Mouse (Mus musculus) myocyte (in vitro differentiated cells): ENCODE data around the gene Rpl6. TPM values are rescaled to one million over a fixed set of nuclear protein-coding genes. Genes with fewer than 3 reads are reported as not detected.

Experiments
- H3K27me3 ChIP-seq: one replicate; pipeline ENCODE4 v1.6.1; 2011; ENCODE audit not compliant: control insufficient read depth, insufficient read depth, insufficient read length
- H3K36me3 ChIP-seq: one replicate; pipeline ENCODE4 v1.6.1; 2011; ENCODE audit not compliant: control insufficient read depth, insufficient read depth
- H3K4me2 ChIP-seq: one replicate; pipeline ENCODE4 v1.6.1; 2011; ENCODE audit warnings: low read depth, control low read depth
- H3K4me3 ChIP-seq: one replicate; pipeline ENCODE4 v1.5.1; 2011; ENCODE audit warnings: mild to moderate bottlenecking, control low read depth, moderate library complexity
- H3K79me2 ChIP-seq: one replicate; pipeline ENCODE4 v1.6.1; 2011; ENCODE audit not compliant: control insufficient read depth, insufficient read depth
- H3ac ChIP-seq: one replicate; pipeline ENCODE4 v1.6.1; 2011; ENCODE audit not compliant: control insufficient read depth, insufficient read length
- CEBPB ChIP-seq: IDR thresholded peaks from 2 replicates; pipeline ENCODE4 v1.6.1; 2011; ENCODE audit warnings: mild to moderate bottlenecking, moderate library complexity; ENCODE audit not compliant: poor library complexity, insufficient read depth, severe bottlenecking
- E2F4 ChIP-seq: IDR thresholded peaks from one replicate; pipeline ENCODE4 v1.6.1; 2011; ENCODE audit warnings: mild to moderate bottlenecking, control low read depth, moderate library complexity; ENCODE audit not compliant: insufficient read depth
- MAX ChIP-seq: IDR thresholded peaks from one replicate; pipeline ENCODE4 v1.6.1; 2011; ENCODE audit warnings: low read depth, mild to moderate bottlenecking, control low read depth
- MYOD1 ChIP-seq, 3 experiments: IDR thresholded peaks; one replicate each; pipeline ENCODE4 v1.6.1; 2011; ENCODE audit warnings: control low read depth in 2 of 3, low read depth in 2 of 3, mild to moderate bottlenecking in 2 of 3, moderate library complexity in 1 of 3; ENCODE audit not compliant: insufficient read length in 2 of 3, control insufficient read depth in 1 of 3
- MYOG ChIP-seq, 3 experiments: IDR thresholded peaks; one replicate each; pipeline ENCODE4 v1.6.1; 2011; ENCODE audit warnings: control low read depth in 2 of 3, low read depth in 2 of 3, mild to moderate bottlenecking in 2 of 3; ENCODE audit not compliant: insufficient read length in 2 of 3, control insufficient read depth in 1 of 3, insufficient read depth in 1 of 3
- POLR2A ChIP-seq: IDR thresholded peaks from one replicate; pipeline ENCODE4 v1.6.1; 2011; ENCODE audit warnings: low read depth, mild to moderate bottlenecking, control low read depth, moderate library complexity; ENCODE audit not compliant: insufficient read length
- POLR2AphosphoS2 ChIP-seq: IDR thresholded peaks from one replicate; pipeline ENCODE4 v1.6.1; 2011; ENCODE audit warnings: low read depth, control low read depth; ENCODE audit not compliant: insufficient read length
- REST ChIP-seq: IDR thresholded peaks from one replicate; pipeline ENCODE4 v1.6.1; 2011; ENCODE audit warnings: mild to moderate bottlenecking, control low read depth, moderate library complexity; ENCODE audit not compliant: insufficient read depth, insufficient read length
- SRF ChIP-seq: IDR thresholded peaks from one replicate; pipeline ENCODE4 v1.6.1; 2011; ENCODE audit warnings: low read depth; ENCODE audit not compliant: control insufficient read depth, insufficient read length
- TCF12 ChIP-seq: IDR thresholded peaks from one replicate; pipeline ENCODE4 v1.6.1; 2011; ENCODE audit warnings: mild to moderate bottlenecking, control low read depth; ENCODE audit not compliant: poor library complexity, insufficient read depth, severe bottlenecking
- TCF3 ChIP-seq: IDR thresholded peaks from one replicate; pipeline ENCODE4 v1.6.1; 2011; ENCODE audit warnings: low read depth, control low read depth; ENCODE audit not compliant: insufficient read length
- USF1 ChIP-seq: IDR thresholded peaks from one replicate; pipeline ENCODE4 v1.6.1; 2011; ENCODE audit warnings: low read depth, mild to moderate bottlenecking, control low read depth, moderate library complexity
- polyA plus RNA-seq: library from polyadenylated mRNA; unstranded; fragments of >200 nt; fragmentation: generic; extraction: Trizol; gene quantifications from one replicate; pipeline ENCODE4 v1.2.1, GENCODE M21; 2012; ENCODE audit warnings: missing spikeins

The Rpl6 gene
- polyA plus RNA-seq, 1 experiment, result 1,361 TPM

- TF ChIP-seq MAX, result no peak
- TF ChIP-seq TCF3, result no peak
- TF ChIP-seq REST, result no peak
- TF ChIP-seq USF1, result no peak
- TF ChIP-seq CEBPB, result no peak
- no peak for TF ChIP-seq E2F4
- no peak for TF ChIP-seq MYOG (IDR thresholded peaks at IDR 0.05; ENCODE audit: control insufficient read depth in 1 of 3, insufficient read depth in 1 of 3, insufficient read length in 2 of 3, low read depth in 2 of 3)
- TF ChIP-seq POLR2A, result no peak
- no peak for TF ChIP-seq MYOD1 (IDR thresholded peaks at IDR 0.05; ENCODE audit: control insufficient read depth in 1 of 3, insufficient read length in 2 of 3, low read depth in 2 of 3)
- TF ChIP-seq POLR2AphosphoS2, result no peak
- no peak for TF ChIP-seq TCF12
- no peak for TF ChIP-seq SRF
- H3ac ChIP-seq, result no peak overlapping the region
- H3K4me3 ChIP-seq, result no peak overlapping the region
- no peaks in the 10 kb centered on the region for H3K27me3 ChIP-seq
- peaks cover 38% of the 10 kb centered on the region for H3K36me3 ChIP-seq
- no peak overlapping the region for H3K4me2 ChIP-seq
- no peaks in the 10 kb centered on the region for H3K79me2 ChIP-seq
Observed at GRCm38 (mm10) chr5:121162285-121162684, 42.0 kb upstream of the Rpl6 start.

GRCm38 (mm10) chr5:121162923-121163322 lies 41.4 kb upstream of the Rpl6 start:
- no peak overlapping the region for H3K4me2 ChIP-seq
- TF ChIP-seq CEBPB (no peak), REST (no peak), POLR2A (no peak), SRF (no peak), MYOD1 (IDR thresholded peaks at IDR 0.05; ENCODE audit: control insufficient read depth in 1 of 3, insufficient read length in 2 of 3, low read depth in 2 of 3) (no peak), MYOG (IDR thresholded peaks at IDR 0.05; ENCODE audit: control insufficient read depth in 1 of 3, insufficient read depth in 1 of 3, insufficient read length in 2 of 3, low read depth in 2 of 3) (no peak), MAX (no peak), TCF12 (no peak), TCF3 (no peak), POLR2AphosphoS2 (no peak), USF1 (no peak), E2F4 (no peak)

GRCm38 (mm10) chr5:121166884-121167283 lies 37.4 kb upstream of the Rpl6 start:
- no peak overlapping the region for H3ac ChIP-seq

More at GRCm38 (mm10) chr5:121162923-121163322, 41.4 kb upstream of the Rpl6 start:
- H3ac ChIP-seq, result no peak overlapping the region
- no peak overlapping the region for H3K4me3 ChIP-seq
- H3K36me3 ChIP-seq, result peaks cover 42% of the 10 kb centered on the region
- H3K27me3 ChIP-seq, result no peaks in the 10 kb centered on the region
- no peaks in the 10 kb centered on the region for H3K79me2 ChIP-seq

GRCm38 (mm10) chr5:121169588-121169987 lies 34.7 kb upstream of the Rpl6 start:
- Histone ChIP-seq H3K79me2 (peaks cover 32% of the 10 kb centered on the region), H3K4me3 (no peak overlapping the region), H3K4me2 (no peak overlapping the region), H3K36me3 (peaks cover 24% of the 10 kb centered on the region), H3ac (no peak overlapping the region), H3K27me3 (no peaks in the 10 kb centered on the region)
- no peak for TF ChIP-seq CEBPB
- TF ChIP-seq TCF12, result no peak
- TF ChIP-seq MYOG (IDR thresholded peaks at IDR 0.05; ENCODE audit: control insufficient read depth in 1 of 3, insufficient read depth in 1 of 3, insufficient read length in 2 of 3, low read depth in 2 of 3), result no peak
- no peak for TF ChIP-seq TCF3

More at GRCm38 (mm10) chr5:121166884-121167283, 37.4 kb upstream of the Rpl6 start:
- H3K79me2 ChIP-seq, result peaks cover 8% of the 10 kb centered on the region
- H3K4me3 ChIP-seq, result no peak overlapping the region
- H3K4me2 ChIP-seq, result no peak overlapping the region
- H3K36me3 ChIP-seq, result peaks cover 38% of the 10 kb centered on the region
- TF ChIP-seq E2F4, result no peak
- no peak for TF ChIP-seq REST
- TF ChIP-seq MYOD1 (IDR thresholded peaks at IDR 0.05; ENCODE audit: control insufficient read depth in 1 of 3, insufficient read length in 2 of 3, low read depth in 2 of 3), result no peak
- no peak for TF ChIP-seq POLR2AphosphoS2
- TF ChIP-seq TCF12, result no peak
- TF ChIP-seq POLR2A, result no peak
- no peak for TF ChIP-seq MAX
- TF ChIP-seq CEBPB, result no peak
- TF ChIP-seq TCF3, result no peak
- TF ChIP-seq USF1, result no peak
- TF ChIP-seq MYOG (IDR thresholded peaks at IDR 0.05; ENCODE audit: control insufficient read depth in 1 of 3, insufficient read depth in 1 of 3, insufficient read length in 2 of 3, low read depth in 2 of 3), result no peak
- H3K27me3 ChIP-seq, result no peaks in the 10 kb centered on the region

GRCm38 (mm10) chr5:121172835-121173234 lies 31.4 kb upstream of the Rpl6 start:
- Histone ChIP-seq H3ac (no peak overlapping the region), H3K27me3 (no peaks in the 10 kb centered on the region), H3K4me3 (no peak overlapping the region), H3K4me2 (no peak overlapping the region), H3K79me2 (peaks cover 63% of the 10 kb centered on the region), H3K36me3 (peaks cover 11% of the 10 kb centered on the region)
- TF ChIP-seq E2F4 (no peak), MYOD1 (IDR thresholded peaks at IDR 0.05; ENCODE audit: control insufficient read depth in 1 of 3, insufficient read length in 2 of 3, low read depth in 2 of 3) (peak in 2 of 3 experiments; percentile 56 to 69), MYOG (IDR thresholded peaks at IDR 0.05; ENCODE audit: control insufficient read depth in 1 of 3, insufficient read depth in 1 of 3, insufficient read length in 2 of 3, low read depth in 2 of 3) (peak in 1 of 3 experiments; percentile 30)
